Mouse (Mus musculus) liver, embryonic 11.5 days (tissue): ENCODE data around the gene Gstp1. TPM values are rescaled to one million over a fixed set of nuclear protein-coding genes. Genes with fewer than 3 reads are reported as not detected.
A peak's percentile ranks its signal among the peaks of the same experiment; 100 is the strongest.

Experiments
- ATAC-seq: fragments of 200-750 bp; cut with Nextera tagmentation; replicated peaks from 2 replicates; pipeline ENCODE4 v1.8.0; 2017; ENCODE audit warnings: moderate number of reproducible peaks, mild to moderate bottlenecking, moderate TSS enrichment, moderate library complexity; ENCODE audit not compliant: low FRiP score
- DNase-seq: peaks from one replicate; pipeline ENCODE4 v3.0.0-alpha.2; 2017; ENCODE audit warnings: low spot score
- H3K27ac ChIP-seq: fragments of 300-500 bp; sonication (generic); 2 replicates; pipeline ENCODE4 v1.5.1; 2014; ENCODE audit warnings: mild to moderate bottlenecking, low read depth, low read length, control low read depth
- H3K27me3 ChIP-seq: fragments of 300-500 bp; sonication (generic); replicated peaks from 2 replicates; pipeline ENCODE4 v1.6.1; 2014; ENCODE audit warnings: low read length, mixed read lengths; ENCODE audit not compliant: control insufficient read depth, insufficient read depth
- H3K36me3 ChIP-seq: fragments of 300-500 bp; sonication (generic); 2 replicates; pipeline ENCODE4 v1.6.1; 2014; ENCODE audit warnings: mild to moderate bottlenecking, low read length, moderate library complexity, mixed read lengths; ENCODE audit not compliant: control insufficient read depth, insufficient read depth
- H3K4me1 ChIP-seq: fragments of 300-500 bp; sonication (generic); replicated peaks from 2 replicates; pipeline ENCODE4 v1.6.1; 2014; ENCODE audit warnings: low read length, mixed read lengths; ENCODE audit not compliant: control insufficient read depth, insufficient read depth
- H3K4me2 ChIP-seq: fragments of 300-500 bp; sonication (generic); 2 replicates; pipeline ENCODE4 v1.6.1; 2014; ENCODE audit warnings: mild to moderate bottlenecking, control low read depth, moderate library complexity
- H3K4me3 ChIP-seq: fragments of 300-500 bp; sonication (generic); 2 replicates; pipeline ENCODE4 v1.5.1; 2014; ENCODE audit warnings: low read depth, low read length, control low read depth
- H3K9ac ChIP-seq: fragments of 300-500 bp; sonication (generic); 2 replicates; pipeline ENCODE4 v1.6.1; 2014; ENCODE audit warnings: low read depth, low read length, control low read depth
- H3K9me3 ChIP-seq: fragments of 300-500 bp; sonication (generic); 2 replicates; pipeline ENCODE4 v1.6.1; 2016; ENCODE audit warnings: low read length, inconsistent platforms, mixed read lengths; ENCODE audit not compliant: control insufficient read depth
- WGBS: fragments of 180-500 bp; shearing (Covaris S2); extraction: QIAGEN DNeasy Blood & Tissue Kit; methylation state at CpG from one replicate; pipeline ENCODE4 v1.1.7; 2014; 5-methylcytosine and 5-hydroxymethylcytosine counted together
- polyA plus RNA-seq: library from polyadenylated mRNA; unstranded; fragments of >200 nt; fragmentation: Nextera tagmentation; extraction: Ambion mirVana; gene quantifications from 2 replicates; pipeline ENCODE4 v1.2.1, GENCODE M21; 2014

Gene Gstp1
- polyA plus RNA-seq, 1 experiment from 2014 or later, result 765 TPM

DNA sequence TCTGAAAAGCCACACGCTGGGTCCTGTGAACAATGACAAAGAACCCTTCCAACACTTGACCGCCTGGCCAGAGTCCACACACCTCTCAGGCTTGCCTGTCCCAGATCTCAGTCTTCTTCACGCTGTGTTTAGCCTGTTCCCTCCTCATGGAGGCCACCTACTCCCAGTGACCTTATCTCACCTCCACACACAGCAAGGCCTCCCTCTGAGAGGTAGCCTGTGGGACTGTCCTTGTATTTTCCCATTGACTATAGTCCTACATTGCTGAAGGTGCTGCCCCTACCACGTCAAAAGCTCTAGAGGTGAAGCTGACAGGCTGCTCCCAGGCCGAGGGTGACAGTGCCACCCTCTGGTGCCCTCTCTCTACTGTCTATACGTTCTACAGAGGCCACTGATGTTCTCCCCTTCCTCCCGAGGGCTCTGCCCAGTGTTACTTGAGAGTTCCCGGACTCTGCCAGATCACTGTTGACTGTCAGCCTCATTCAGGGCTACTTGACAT lies 42.8 kb upstream of the Gstp1 start:
- no peak for DNase-seq
- 48% methylated on average over 8 of the region's 8 CpGs for WGBS
- peak; percentile 86 for ATAC-seq
- H3K27ac ChIP-seq, result no peak overlapping the region; the same call in 1 of the 2 replicates
- H3K4me1 ChIP-seq, result peaks cover 16% of the 10 kb centered on the region
- H3K27me3 ChIP-seq, result peaks cover 7% of the 10 kb centered on the region; the same call in 1 of the 2 replicates
- H3K4me3 ChIP-seq, result no peak overlapping the region
- H3K4me2 ChIP-seq, result peak overlapping the region; percentile 17; the same call in 1 of the 2 replicates
- H3K9me3 ChIP-seq, result no peaks in the 10 kb centered on the region
- H3K9ac ChIP-seq, result no peak overlapping the region
- H3K36me3 ChIP-seq, result no peaks in the 10 kb centered on the region

DNA sequence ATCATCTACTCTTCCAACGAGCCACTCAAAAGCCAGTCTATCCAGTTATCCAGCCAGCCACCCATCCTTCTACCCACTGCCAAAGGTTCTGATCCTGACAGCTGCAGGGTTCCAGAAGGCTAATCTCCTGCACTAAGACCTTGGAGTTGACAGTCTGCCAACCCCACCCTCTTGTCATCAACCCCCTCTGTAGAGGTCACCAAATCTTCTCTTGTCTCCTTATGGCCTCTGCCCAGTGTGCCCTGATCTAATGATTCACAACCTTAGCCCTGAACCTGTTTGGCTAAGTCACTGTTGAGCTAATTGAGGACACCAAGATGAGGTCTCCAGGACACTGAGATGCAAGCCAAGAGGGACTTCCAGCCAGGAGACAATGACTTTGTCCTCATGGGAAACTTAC lies 41.8 kb upstream of the Gstp1 start:
- Histone ChIP-seq H3K36me3 (no peaks in the 10 kb centered on the region), H3K9me3 (no peaks in the 10 kb centered on the region), H3K4me2 (no peak overlapping the region), H3K9ac (no peak overlapping the region), H3K27ac (no peak overlapping the region), H3K4me1 (peaks cover 16% of the 10 kb centered on the region), H3K4me3 (no peak overlapping the region), H3K27me3 (peaks cover 7% of the 10 kb centered on the region; the same call in 1 of the 2 replicates)
- WGBS, result 71% methylated on average over 1 of the region's 1 CpGs
- DNase-seq, result no peak
- ATAC-seq, result 0 out of 2 replicates have a peak, but pooled peaks have one; percentile 19

DNA sequence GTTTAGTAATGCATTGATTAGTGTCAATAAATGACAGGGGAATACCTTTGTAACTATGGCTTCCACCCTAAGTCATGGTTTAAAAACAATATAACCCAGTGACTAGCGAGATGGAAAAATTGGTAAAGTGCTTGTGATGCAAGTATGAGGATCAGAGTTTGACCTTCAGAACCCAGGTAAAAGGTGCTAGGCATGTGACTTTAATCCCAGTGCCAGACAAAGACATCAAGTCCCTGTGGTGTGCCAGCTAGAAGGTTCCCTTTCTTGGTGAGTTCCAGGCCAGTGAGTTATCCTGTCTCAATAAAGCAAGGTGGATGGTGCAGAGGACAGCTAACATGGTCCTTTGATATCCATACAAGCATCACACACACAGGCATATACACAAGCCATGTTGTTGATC lies 37.7 kb upstream of the Gstp1 start:
- WGBS, result 85% methylated on average over 1 of the region's 1 CpGs
- ATAC-seq (no peak), DNase-seq (no peak)
- H3K27ac ChIP-seq, result no peak overlapping the region
- no peak overlapping the region for H3K9ac ChIP-seq
- H3K4me1 ChIP-seq, result peaks cover 3% of the 10 kb centered on the region
- no peaks in the 10 kb centered on the region for H3K27me3 ChIP-seq
- no peak overlapping the region for H3K4me3 ChIP-seq
- H3K4me2 ChIP-seq, result no peak overlapping the region
- H3K36me3 ChIP-seq, result no peaks in the 10 kb centered on the region
- H3K9me3 ChIP-seq, result no peaks in the 10 kb centered on the region

DNA sequence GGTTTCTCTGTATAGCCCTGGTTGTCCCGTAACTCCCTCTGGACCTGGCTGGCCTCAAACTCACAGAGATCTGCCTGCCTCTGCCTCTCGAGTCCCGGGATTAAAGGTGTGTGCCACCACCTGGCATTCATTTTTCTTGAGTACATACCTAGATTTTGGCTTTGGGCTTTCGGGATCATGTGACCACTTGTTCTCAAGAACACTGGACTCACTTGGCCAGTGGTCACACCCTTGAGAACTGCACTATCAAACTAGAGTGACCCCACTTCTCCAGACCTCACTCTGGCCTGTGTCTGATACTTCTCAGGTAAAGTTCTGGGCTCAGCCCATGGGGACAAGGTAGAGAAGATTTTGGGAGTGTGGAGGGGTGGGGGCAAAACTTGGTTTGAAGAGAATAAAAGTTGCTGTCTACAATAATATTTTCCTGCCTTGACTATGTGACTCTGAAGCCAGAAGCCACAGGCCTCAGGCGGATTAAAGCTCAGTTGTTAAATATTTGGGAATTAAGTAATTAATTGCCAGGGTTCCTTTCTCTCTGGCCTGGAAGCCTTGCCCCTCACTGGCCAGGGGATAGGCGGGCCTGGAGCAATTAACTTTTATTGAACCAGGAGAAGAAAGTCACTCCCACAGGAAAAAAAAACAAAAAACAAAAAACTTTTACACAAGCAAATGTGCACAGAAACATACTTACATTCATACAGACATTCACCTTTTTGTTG lies 35.1 kb upstream of the Gstp1 start:
- Histone ChIP-seq H3K4me3 (no peak overlapping the region), H3K27me3 (no peaks in the 10 kb centered on the region), H3K4me1 (0 out of 2 replicates have a peak, but pooled peaks cover 3% of the 10 kb centered on the region), H3K4me2 (no peak overlapping the region), H3K27ac (no peak overlapping the region), H3K36me3 (no peaks in the 10 kb centered on the region), H3K9me3 (no peaks in the 10 kb centered on the region), H3K9ac (no peak overlapping the region)
- 77% methylated on average over 6 of the region's 6 CpGs for WGBS
- no peak for ATAC-seq
- no peak for DNase-seq

DNA sequence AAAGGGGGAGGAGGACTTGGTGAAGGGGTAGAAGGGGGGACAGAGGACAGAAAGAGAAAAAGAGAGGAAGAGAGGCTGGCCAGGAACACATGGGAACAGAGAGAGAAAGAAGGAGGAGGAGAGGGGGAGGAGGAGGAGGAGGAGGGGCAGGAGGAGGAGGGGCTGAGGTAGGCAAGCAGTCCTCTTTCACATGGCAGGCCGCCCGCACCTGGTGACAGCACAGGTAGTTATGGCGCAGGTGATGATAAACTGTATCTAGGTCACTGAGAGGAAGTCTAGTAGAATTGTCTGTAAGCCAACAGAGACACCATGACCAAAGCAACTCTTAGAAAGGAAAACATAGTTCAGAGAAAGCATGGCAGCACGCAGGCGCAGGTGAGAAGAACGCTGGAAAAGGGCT lies 33.6 kb upstream of the Gstp1 start:
- no peaks in the 10 kb centered on the region for H3K27me3 ChIP-seq
- H3K9ac ChIP-seq, result no peak overlapping the region
- no peaks in the 10 kb centered on the region for H3K36me3 ChIP-seq
- ATAC-seq (no peak), DNase-seq (no peak)
- no peak overlapping the region for H3K4me2 ChIP-seq
- no peak overlapping the region for H3K4me3 ChIP-seq
- 94% methylated on average over 6 of the region's 6 CpGs for WGBS
- no peak overlapping the region for H3K27ac ChIP-seq
- no peaks in the 10 kb centered on the region for H3K9me3 ChIP-seq
- H3K4me1 ChIP-seq, result 0 out of 2 replicates have a peak, but pooled peaks cover 3% of the 10 kb centered on the region

DNA sequence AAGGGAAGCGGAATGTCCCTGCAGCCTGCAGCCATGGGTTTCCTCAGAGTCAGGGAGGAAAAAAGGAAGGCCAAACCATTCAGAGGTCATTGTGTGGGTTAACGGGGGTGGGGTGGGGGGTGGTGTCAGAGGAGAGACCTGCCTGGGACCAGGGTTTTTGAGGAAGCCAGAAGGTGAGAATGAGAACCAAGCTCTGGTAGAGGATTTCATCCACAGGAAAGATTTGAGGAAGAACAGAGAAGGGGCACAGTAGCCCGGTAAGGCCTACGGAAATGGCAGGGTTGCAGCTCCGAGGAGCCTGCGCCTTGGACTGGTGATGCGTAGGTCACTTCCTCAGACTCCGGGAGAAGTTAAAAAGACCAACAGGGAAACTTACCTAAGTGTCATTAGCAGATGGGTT lies 33.0 kb upstream of the Gstp1 start:
- no peak overlapping the region for H3K4me3 ChIP-seq
- no peaks in the 10 kb centered on the region for H3K9me3 ChIP-seq
- DNase-seq (no peak), ATAC-seq (no peak)
- no peak overlapping the region for H3K4me2 ChIP-seq
- H3K27ac ChIP-seq, result peak overlapping the region; percentile 26
- no peaks in the 10 kb centered on the region for H3K36me3 ChIP-seq
- no peak overlapping the region for H3K9ac ChIP-seq
- H3K4me1 ChIP-seq, result 0 out of 2 replicates have a peak, but pooled peaks cover 3% of the 10 kb centered on the region
- 47% methylated on average over 8 of the region's 8 CpGs for WGBS
- no peaks in the 10 kb centered on the region for H3K27me3 ChIP-seq

DNA sequence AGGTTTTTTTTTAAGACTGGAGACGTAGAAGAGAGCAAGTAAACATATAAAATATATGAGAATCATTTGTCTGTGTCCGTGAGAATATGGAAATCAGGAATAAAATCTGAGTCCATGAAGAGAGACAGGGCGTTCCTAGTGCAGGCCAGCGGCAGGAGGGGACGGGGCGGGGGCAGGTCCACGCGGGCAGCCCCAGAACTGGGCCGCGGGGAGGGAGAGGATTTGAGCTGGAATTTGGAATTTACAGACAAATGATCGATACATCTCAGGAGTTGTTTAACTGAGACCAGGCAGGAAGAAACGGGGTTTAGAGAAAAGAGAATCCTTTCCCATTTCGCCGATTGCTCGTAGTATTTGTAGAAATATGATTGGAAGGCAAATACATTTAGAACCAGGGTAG lies 32.5 kb upstream of the Gstp1 start:
- Histone ChIP-seq H3K36me3 (no peaks in the 10 kb centered on the region), H3K9ac (no peak overlapping the region), H3K4me3 (no peak overlapping the region), H3K27me3 (no peaks in the 10 kb centered on the region), H3K4me2 (no peak overlapping the region), H3K27ac (peak overlapping the region; percentile 26; the same call in 1 of the 2 replicates), H3K4me1 (0 out of 2 replicates have a peak, but pooled peaks cover 3% of the 10 kb centered on the region), H3K9me3 (no peaks in the 10 kb centered on the region)
- whole genome bisulfite sequencing, result 62% methylated on average over 15 of the region's 15 CpGs
- no peak for DNase-seq
- no peak for ATAC-seq

DNA sequence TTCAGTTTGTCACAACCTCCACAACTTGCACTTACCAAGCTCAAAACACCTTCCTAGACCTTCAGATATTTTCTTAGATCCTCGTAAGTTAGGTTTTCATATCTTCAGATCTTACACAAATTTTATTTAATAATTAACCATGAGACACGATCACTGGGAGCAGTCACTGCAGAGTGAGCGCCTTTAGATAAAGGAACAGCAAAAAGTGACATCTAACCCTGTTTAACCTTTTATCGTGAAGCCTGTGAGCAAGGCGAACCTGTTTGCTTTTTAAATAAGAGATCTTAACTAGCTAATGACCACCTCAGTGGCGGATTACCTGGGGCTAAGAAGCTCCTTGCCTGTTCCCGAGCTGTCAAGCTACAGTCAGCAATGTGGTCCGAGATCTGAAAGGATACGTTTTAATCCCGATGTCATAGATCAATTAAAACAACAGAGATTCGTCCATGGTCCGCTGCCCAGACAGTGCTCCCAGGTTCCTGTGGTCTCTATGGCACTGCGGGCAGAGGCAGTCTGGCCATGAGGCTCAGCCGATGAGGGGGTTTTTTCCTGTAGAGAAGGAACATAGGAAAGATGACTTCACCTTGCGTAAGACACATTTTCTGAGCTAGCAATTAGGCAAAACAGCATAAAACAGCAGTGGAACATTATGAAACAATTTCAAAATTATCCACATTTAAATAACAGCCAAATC lies 31.1 kb upstream of the Gstp1 start:
- no peak overlapping the region for H3K4me3 ChIP-seq
- 0 out of 2 replicates have a peak, but pooled peaks cover 3% of the 10 kb centered on the region for H3K4me1 ChIP-seq
- H3K27ac ChIP-seq, result peak overlapping the region; percentile 62
- H3K9ac ChIP-seq, result no peak overlapping the region
- no peaks in the 10 kb centered on the region for H3K36me3 ChIP-seq
- ATAC-seq, result no peak
- H3K4me2 ChIP-seq, result no peak overlapping the region
- H3K27me3 ChIP-seq, result no peaks in the 10 kb centered on the region
- DNase-seq, result no peak
- H3K9me3 ChIP-seq, result no peaks in the 10 kb centered on the region
- 68% methylated on average over 15 of the region's 15 CpGs for WGBS
